Mouse (Mus musculus): Measurements from ENCODE around the gene Spns3. TPM values are rescaled to one million over a fixed set of nuclear protein-coding genes. Genes with fewer than 3 reads are reported as not detected.

The Spns3 gene
- total and polyA plus RNA-seq, 3 experiments = 5.2 to 12.7 TPM; not detected in 1

- no peak for TF ChIP-seq ZMIZ1 (IDR thresholded peaks at IDR 0.05; ENCODE audit: low read depth, low read length)
- no peaks in the 10 kb centered on the region for H3K9me3 ChIP-seq (replicated peaks; ENCODE audit: insufficient read depth, low read length)
- H3K27me3 ChIP-seq (ENCODE audit: control insufficient read depth in 1 of 2, insufficient read depth in 2 of 2, low read length in 2 of 2) = peaks cover 0 to 9% of the 10 kb centered on the region in 2 experiments; a peak in 2 of 4 replicates
- H3K79me2 ChIP-seq (ENCODE audit: control insufficient read depth, insufficient read depth, low read length, poor library complexity) = no peaks in the 10 kb centered on the region
- no peak for DNase-seq (ENCODE audit: low read depth, low spot score)
- no peak overlapping the region for H3K9ac ChIP-seq (ENCODE audit: control insufficient read depth, low read depth, low read length, poor library complexity, severe bottlenecking)
- H3K36me3 ChIP-seq (ENCODE audit: control insufficient read depth in 1 of 2, insufficient read depth in 2 of 2, low read length in 2 of 2) = peaks cover 0 to 8% of the 10 kb centered on the region in 2 experiments; a peak in 2 of 4 replicates
- no peak overlapping the region for H3K27ac ChIP-seq (ENCODE audit: control insufficient read depth, low read depth, low read length)
- peaks cover 0 to 32% of the 10 kb centered on the region in 2 experiments; a peak in 2 of 4 replicates for H3K4me1 ChIP-seq (ENCODE audit: control insufficient read depth in 1 of 2, insufficient read depth in 2 of 2, low read length in 2 of 2)
- H3K4me3 ChIP-seq (ENCODE audit: control insufficient read depth in 1 of 2, insufficient read depth in 1 of 2, low read depth in 2 of 2, low read length in 2 of 2) = no peak overlapping the region
These were observed 65.1 kb downstream of the Spns3 start for GRCm38 (mm10) chr11:72485157-72485556.

- Histone ChIP-seq H3K4me1 (ENCODE audit: control insufficient read depth in 1 of 2, insufficient read depth in 2 of 2, low read length in 2 of 2) (peaks cover 0 to 35% of the 10 kb centered on the region in 2 experiments; a peak in 3 of 4 replicates), H3K4me3 (ENCODE audit: control insufficient read depth in 1 of 2, insufficient read depth in 1 of 2, low read depth in 2 of 2, low read length in 2 of 2) (no peak overlapping the region), H3K27ac (ENCODE audit: control insufficient read depth, low read depth, low read length) (no peak overlapping the region), H3K27me3 (ENCODE audit: control insufficient read depth in 1 of 2, insufficient read depth in 2 of 2, low read length in 2 of 2) (peaks cover 0 to 9% of the 10 kb centered on the region in 2 experiments; a peak in 2 of 4 replicates), H3K9ac (ENCODE audit: control insufficient read depth, low read depth, low read length, poor library complexity, severe bottlenecking) (no peak overlapping the region), H3K36me3 (ENCODE audit: control insufficient read depth in 1 of 2, insufficient read depth in 2 of 2, low read length in 2 of 2) (peaks cover 0 to 10% of the 10 kb centered on the region in 2 experiments; a peak in 2 of 4 replicates), H3K9me3 (replicated peaks; ENCODE audit: insufficient read depth, low read length) (no peaks in the 10 kb centered on the region), H3K79me2 (ENCODE audit: control insufficient read depth, insufficient read depth, low read length, poor library complexity) (no peaks in the 10 kb centered on the region)
- TF ChIP-seq E2F4 (IDR thresholded peaks at IDR 0.05; ENCODE audit: borderline replicate concordance, low read depth, low read length) (no peak), TBP (IDR thresholded peaks at IDR 0.05; ENCODE audit: low read depth, low read length) (no peak), MAFK (IDR thresholded peaks at IDR 0.05; ENCODE audit: borderline replicate concordance, low read depth, low read length) (no peak), GATA1 (IDR thresholded peaks at IDR 0.05; ENCODE audit: low read depth, low read length) (no peak), MYB (IDR thresholded peaks at IDR 0.05; ENCODE audit: low read depth, low read length) (no peak), ELF1 (IDR thresholded peaks at IDR 0.05; ENCODE audit: low read depth, low read length) (no peak), CTCF (IDR thresholded peaks at IDR 0.05 in 2 of 3, conservative IDR thresholded peaks at IDR 0.05 in 1 of 3; ENCODE audit: control insufficient read depth in 1 of 3, insufficient read depth in 1 of 3, low read depth in 2 of 3, low read length in 3 of 3, poor library complexity in 1 of 3, severe bottlenecking in 1 of 3) (no peak), RCOR1 (IDR thresholded peaks at IDR 0.05; ENCODE audit: low read depth, low read length) (no peak), ZKSCAN1 (IDR thresholded peaks at IDR 0.05; ENCODE audit: low read depth, low read length) (no peak), POLR2AphosphoS5 (IDR thresholded peaks at IDR 0.05; ENCODE audit: borderline replicate concordance, low read depth, low read length) (no peak), EP300 (IDR thresholded peaks at IDR 0.05; ENCODE audit: low read depth in 1 of 2, low read length in 2 of 2) (no peak), TAL1 (IDR thresholded peaks at IDR 0.05; ENCODE audit: low read length) (no peak), MXI1 (IDR thresholded peaks at IDR 0.05; ENCODE audit: low read depth, low read length) (no peak), MAX (IDR thresholded peaks at IDR 0.05; ENCODE audit: low read length) (no peak), HCFC1 (IDR thresholded peaks at IDR 0.05; ENCODE audit: low read depth, low read length) (no peak), MAZ (IDR thresholded peaks at IDR 0.05; ENCODE audit: low read depth, low read length) (no peak), CHD2 (IDR thresholded peaks at IDR 0.05; ENCODE audit: low read length) (no peak), NELFE (IDR thresholded peaks at IDR 0.05; ENCODE audit: low read depth, low read length) (no peak), MEF2A (IDR thresholded peaks at IDR 0.05; ENCODE audit: extremely low read depth, insufficient replicate concordance, low read depth, low read length, poor library complexity, severe bottlenecking) (no peak), RAD21 (IDR thresholded peaks at IDR 0.05; ENCODE audit: low read depth, low read length) (no peak)
- DNase-seq (ENCODE audit: low read depth, low spot score) = no peak
These were observed 65.8 kb downstream of the Spns3 start for GRCm38 (mm10) chr11:72484549-72484948.

Measured in MEL (cell line).